Mouse (Mus musculus) embryo, embryonic 10.5 days (tissue): Measurements from ENCODE around the gene Art4.

Source experiments
- DNase-seq: peaks from one replicate; pipeline ENCODE4 v3.0.0-alpha.2; 2015; ENCODE audit warnings: low spot score

The Art4 gene

DNA sequence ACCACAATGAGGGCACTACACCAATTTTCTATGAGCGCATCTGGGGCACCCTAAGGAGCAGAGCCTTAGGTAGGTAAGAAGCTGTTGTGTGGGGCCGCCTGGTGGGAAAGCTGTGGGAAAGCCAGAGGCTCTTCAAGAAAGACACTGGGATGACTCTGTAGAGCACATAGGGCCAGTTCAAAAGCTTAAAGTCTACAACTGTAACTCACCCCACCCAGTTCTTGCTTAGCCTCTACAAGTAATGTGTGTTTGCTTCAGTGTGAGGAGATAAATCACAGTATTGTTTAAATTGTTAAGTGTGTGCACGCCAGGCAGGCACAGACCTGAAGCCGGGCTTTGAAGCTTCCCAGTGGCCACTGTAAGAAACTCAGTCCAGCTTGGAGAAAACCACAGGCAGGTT, 8.6 kb upstream of the Art4 start:
- DNase-seq: no peak

DNA sequence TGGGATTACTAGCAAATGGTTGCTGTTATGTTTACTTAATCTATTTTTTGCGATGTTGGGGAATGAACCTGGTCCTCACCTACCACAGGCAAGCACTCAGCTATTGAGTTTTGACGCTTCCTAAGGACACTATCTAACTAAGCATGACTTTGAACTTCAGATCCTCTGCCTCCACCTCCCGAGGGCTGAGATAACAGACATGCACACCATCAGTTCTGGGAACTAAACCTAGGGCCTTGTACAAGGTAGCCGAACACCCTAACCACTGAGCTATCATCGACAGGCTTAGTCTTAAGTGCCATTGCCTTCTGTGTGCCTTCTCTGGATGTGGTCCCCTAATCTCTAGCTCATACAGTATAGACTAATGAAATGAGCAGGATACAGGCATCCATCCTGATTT, 7.8 kb upstream of the Art4 start:
- DNase-seq: no peak

DNA sequence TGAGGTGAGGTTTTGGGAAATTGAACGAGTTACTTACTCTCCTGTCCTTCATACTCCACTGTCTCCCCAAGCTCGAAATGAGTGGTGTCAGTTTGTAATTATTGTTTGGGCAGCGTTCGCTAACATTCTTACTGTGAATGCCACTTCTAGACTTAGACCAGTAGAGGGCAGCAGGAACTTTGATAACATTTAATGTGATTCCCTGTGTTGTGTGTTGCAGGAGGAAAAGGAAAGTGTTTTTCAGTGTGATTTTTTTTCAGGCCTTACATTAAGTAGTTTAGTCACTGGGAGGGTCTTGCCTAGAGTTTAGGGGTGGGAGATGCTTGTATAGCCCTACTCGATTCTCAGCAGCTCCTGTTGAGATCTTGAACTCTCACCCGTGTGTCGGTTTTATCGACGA, 3.5 kb upstream of the Art4 start:
- DNase-seq: peak; percentile 88

DNA sequence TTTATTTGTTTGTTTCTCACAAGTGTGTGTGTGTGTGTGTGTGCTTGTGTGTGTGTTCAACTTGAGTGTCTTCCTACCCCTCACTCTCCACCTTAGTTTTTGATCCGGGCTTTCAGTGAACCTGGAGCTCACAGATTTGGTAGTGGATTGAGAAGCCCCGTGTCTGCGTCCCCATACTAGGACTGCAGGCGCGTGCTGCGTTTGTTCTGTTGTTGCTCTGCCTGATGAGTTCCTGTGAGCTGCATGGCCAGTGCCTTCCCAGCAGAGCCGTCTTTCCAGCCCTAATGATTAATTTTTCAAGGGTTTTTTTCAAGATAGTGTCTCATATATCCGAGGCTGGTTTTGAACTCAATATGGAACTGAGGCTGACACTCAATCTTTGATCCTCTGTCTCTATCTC, 887 bp upstream of the Art4 start:
- no peak for DNase-seq

- no peak for DNase-seq
These were observed 334 bp upstream of the Art4 start for GRCm38 (mm10) chr6:136857873-136858260.

DNA sequence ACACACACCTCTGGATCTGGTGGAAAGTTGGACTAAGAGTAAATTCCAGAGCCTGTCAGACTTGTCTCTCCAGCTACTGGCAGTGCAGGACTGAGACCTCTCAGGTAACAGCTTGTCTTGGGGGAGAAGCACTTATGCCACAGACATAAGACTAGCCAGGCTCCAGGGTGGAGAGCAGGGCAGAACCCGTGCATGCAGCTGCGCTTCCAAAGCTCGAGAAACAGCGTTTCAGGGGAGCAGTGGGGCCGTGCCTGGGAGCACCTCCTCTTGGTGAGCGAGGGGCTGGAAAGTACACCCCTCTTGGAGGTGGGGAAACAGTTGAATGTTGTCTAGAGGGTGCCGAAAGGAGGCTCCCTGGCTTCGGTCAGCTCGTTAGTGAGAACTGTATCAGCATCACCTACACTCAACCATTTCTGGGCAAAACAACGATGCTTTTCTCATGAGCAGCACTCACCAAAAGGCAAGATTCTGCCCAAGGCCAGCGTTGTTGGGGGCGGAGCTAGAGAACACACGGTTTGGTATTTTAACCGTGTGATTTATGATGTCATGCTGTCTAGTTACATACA, 1.4 kb downstream of the Art4 start:
- DNase-seq: peak; percentile 47

DNA sequence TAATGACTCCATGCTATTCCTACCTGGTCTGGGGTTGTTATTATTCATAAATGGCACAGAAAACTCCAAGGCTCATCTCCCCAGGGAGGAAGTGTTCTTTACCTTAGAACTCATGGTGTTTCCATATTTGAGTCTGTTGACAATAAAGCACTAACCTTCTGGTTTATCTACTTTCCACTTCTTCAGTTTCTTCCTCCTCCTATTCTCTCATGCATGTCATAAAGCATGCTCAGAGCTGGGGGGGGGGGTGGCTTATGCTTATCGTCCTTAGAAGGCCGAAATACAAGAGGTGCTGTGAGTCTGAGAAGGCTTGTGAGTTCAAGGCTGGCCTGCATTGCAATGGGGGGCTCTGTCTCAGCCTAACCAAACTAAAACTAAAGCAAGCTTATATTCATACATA, 2.4 kb downstream of the Art4 start:
- no peak for DNase-seq

DNA sequence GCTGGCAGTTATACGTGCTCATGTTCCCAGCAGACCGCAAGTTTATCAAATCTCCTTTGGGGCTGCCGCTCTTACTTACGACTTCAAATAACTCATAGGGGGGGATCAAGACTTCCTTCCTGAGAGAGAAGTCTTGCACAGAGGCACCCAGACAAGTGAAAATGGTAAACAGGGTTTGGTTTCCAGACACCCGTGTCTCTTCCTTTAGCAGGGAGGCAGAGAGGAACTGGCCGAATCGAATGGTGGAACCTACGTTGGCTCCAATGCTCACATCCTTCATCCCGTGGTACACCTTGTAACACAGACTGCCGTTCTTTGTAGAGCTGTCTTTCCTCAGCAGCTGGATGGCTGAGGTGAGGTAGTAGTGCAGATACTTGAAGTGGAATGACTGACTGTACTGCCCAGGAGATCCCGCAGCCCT, 3.2 kb downstream of the Art4 start:
- DNase-seq: no peak

DNA sequence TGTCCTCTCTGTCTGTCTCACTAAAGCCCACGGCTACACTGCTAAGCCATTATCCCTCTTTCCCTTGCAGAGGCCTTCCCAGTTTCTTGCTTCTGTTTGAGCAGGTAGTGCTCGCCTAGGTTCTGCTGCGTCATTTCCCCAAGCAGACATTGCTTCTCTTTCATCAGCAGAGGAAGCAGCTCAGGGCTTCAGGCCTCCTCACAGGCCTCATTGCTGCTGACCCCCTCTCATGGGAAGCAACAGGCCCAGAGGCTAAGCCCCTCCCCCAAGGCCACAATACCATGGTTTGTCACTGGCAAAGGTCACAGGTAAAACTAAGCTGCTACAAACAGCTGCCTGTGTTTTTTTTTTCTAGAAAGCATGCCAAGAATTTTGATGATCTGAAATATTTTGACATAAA, 4.8 kb downstream of the Art4 start:
- DNase-seq: peak; percentile 53

DNA sequence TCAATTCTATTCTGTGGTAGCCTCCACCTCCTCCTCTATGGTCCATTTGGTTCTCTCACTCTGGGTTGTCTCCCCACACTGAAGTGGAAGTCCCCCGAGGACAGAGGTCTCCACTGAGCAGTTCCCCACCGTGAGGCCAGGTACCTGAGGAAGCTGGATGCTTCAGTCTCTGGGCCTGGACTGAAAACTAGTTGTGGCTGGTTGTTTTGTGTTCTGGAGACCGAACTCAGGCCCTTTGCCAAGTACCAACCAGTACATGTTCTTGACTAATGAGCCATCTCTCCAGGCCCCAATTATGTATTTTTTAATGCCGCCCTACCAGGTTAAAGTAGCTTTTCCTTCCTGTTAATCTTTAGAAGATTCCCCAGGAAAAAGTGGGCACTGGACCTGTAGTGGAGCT, 5.2 kb downstream of the Art4 start:
- no peak for DNase-seq

GRCm38 (mm10) chr6:136850267-136850666, 7.3 kb downstream of the Art4 start:
- no peak for DNase-seq

- no peak for DNase-seq
These were observed 8.6 kb downstream of the Art4 start for GRCm38 (mm10) chr6:136848971-136849370.

DNA sequence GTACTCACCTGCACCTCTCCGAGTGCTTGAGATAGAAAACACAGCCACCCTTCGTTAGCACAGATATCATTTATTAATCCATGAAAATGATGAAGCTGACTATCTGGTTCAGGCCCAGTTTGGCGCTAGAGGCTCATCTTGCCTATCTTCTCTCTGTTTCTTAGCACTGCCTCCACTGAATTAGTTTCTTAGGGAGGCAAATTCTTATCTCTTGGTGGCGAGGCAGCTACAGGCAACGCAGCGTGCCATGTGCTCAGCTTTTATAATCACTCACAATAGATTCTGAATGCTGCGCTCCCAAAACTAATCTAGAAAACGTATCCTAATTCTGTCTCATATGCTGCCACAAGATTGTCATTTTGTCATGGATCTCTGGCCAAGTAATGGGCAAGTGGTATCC, 9.1 kb downstream of the Art4 start:
- no peak for DNase-seq

DNA sequence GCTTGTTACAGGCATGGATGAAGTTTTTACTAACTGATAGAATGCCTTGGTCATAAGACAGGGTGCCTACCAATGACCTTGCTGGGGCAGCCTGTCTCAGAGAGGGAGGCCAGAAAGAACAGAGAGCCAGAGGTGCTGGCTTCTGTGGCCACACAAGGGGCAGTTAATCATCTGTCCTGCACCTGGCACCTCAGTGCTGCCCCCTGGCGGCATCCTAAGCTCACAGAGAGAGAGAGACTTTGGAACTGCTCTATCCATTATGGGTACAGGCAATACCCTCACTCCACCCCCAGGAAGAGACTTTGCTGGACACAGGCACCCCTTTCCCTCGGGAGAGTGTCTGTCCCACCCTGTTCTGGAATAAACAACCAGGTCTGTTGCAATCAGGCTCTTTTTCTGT, 9.7 kb downstream of the Art4 start:
- DNase-seq: peak; percentile 58

DNA sequence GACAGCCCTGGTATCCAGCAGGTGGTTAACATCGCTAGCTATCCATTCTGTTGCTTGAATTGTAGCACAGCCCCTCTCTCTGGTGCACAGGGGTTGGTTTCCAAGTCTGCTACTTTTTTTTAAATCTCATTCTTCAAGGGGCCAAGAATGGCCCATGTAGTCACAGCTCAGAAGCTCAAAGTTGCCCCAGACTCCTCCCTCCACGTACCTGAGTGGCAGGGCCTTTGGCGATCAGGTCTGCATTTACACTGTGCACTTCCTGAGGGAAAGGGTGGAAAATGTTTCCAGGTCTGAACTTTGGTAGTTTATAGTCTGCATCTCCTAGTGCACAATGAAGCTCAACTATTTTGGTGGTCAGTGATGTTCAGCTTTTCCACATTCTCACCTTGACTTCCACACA, 10.3 kb downstream of the Art4 start:
- DNase-seq: no peak

DNA sequence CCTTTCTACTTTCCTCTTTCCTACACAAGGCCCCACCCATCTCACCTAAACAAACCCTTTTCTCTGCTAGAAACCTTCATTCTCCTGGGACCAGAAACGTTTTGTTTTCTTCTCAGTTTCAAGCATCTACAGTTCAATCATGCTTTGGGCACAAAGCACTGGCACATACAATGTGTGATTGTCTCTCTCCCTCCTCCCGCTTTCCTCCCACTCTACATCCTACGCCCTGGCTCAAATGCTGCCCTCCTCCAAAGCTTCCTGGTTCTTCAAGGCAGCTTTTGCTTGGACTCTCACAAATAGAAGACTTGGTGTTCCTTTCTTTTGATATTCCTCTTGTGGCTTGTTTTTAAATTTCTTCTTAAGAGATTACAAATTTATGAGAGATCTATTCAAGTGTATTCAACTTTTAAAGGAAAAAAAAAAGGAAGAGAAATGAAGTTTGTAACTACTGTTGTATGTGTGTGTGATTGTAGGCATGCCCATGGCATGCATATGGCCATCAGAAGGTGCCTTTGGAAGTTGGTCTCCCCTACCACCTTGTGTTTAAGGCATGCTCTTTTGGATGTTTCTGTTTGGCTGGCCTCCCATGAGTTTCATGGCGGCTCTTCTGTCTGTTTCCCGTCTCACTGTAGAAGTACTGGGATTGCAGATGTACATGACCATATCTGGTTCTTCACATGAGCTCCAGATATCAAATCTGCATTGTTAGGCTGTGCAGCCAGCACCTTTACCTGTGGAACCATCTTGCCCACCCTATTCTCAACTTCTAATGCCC, 11.6 kb downstream of the Art4 start:
- no peak for DNase-seq

GRCm38 (mm10) chr6:136844903-136845302, 12.6 kb downstream of the Art4 start:
- no peak for DNase-seq

DNA sequence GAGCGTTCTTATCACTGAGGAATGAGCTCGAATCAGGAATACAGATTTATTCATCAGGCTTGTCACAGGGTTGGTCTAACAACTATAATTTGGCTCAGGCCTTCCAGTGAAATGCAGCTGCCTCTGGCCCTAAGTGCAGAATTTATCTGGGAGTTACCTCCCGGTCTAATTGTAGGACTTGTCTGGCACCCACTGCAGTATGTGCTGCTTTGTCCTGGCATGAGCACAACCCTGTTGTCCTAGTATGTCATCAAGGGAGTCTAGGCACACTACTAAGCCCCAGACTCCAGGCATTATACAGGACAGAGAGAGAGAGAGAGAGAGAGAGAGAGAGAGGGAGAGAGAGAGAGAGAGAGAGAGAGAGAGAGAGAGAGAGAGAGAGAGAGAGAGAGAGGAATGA, 20.2 kb downstream of the Art4 start:
- no peak for DNase-seq

DNA sequence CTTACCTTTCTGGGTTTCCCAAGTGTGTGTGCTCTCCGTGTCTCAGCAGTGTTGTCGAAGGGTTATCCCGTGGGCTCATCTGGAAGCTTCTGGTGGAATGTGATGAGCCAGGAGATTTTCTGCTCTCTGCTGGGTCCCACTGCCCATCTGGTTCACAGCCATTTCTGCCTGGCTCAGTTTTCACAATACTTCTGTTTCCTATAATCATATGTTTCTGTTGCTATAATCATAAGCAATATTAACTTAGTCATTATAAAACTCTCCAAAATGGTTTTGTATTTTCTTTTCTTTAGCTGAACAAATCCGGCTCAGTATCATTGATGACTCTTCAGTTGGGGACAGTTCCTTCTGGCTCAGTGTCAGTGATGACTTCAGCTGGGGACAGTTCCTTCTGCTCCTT, 22.2 kb downstream of the Art4 start, which contains the start of gene Smco3:
Gene Smco3 (minus strand): TSS at position 101 of the 400 bp plus-strand sequence.
- DNase-seq: no peak

- DNase-seq: no peak
These were observed 25.8 kb downstream of the Art4 start for GRCm38 (mm10) chr6:136831712-136832111.

GRCm38 (mm10) chr6:136828681-136829080, 28.9 kb downstream of the Art4 start:
- no peak for DNase-seq

DNA sequence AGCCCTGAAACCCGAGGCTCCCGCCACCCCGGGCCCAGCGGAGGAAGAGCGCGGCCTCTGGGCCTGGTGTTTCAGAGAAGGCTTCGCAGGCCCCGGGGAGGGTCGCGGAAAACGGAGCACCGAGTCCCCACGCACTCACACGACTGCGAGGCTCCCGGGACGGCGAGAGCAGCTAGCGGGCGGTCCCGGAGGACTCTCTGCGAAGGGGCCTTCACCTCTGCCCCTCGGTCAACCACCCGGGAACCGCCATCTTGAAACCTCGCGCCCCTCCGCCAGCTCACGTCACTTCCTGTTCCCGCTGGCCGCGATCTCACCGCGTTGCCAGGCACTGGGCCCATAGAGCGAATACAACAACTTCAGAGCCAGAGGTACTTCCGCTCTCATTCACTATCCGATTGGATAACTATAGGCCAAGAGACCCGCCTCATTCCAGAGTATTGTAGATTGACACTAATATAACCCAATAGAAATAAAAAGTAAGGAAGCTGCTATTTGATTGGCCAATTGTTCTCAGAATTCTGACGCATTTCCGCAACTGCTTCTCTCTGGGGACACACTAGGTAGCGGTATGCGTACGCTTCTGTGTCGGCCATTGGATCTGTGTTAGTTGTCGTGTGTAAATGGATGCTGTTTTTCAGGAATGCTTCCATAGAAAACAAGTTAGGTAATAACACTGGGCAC, 29.5 kb downstream of the Art4 start, which contains the start of gene Wbp11:
Gene Wbp11 (minus strand): TSS at position 353 of the 681 bp plus-strand sequence.
- peak; percentile 97 for DNase-seq

- DNase-seq: peak; percentile 47
These were observed 30.0 kb downstream of the Art4 start, which contains the start of gene BC049715 for GRCm38 (mm10) chr6:136827516-136827880. Gene BC049715 (plus strand): TSS chr6:136827626.
